Mouse (Mus musculus): ENCODE results near the gene Myo1a.

GRCm38 (mm10) chr10:127669170-127669569 is 35.8 kb upstream of the Myo1a start:
- TF ChIP-seq POLR2A (IDR thresholded peaks at IDR 0.05; ENCODE audit: low read depth, low read length) (no peak), CTCF (IDR thresholded peaks at IDR 0.05; ENCODE audit: extremely low read depth, insufficient read depth, insufficient read length, insufficient replicate concordance) (no peak)
